Mouse (Mus musculus): ENCODE results near the gene Fig4. TPM values are rescaled to one million over a fixed set of nuclear protein-coding genes. Genes with fewer than 3 reads are reported as not detected.

The Fig4 gene
- polyA plus RNA-seq, 1 experiment = 11.9 TPM

DNA sequence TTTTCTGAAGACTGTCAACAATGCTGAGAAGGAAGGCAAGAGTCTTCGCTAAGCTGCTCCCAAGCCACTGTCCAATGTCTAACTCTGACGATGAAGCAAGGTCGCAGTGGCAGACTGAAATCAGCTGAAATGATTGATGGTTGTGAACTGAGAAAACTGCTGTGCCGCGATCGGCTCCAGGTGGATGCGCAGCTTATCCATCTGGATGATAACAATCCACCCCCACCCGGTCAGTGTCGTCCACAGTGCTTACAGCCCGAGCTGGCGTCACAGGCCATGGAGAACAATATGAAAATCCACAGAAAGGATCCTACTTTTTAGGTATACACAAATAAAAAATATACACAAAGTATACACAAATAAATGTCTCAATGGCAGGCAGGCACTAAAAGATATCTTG, 8.3 kb downstream of the Fig4 start:
- H3K36me3 ChIP-seq (ENCODE audit: control insufficient read depth, insufficient read depth) = no peaks in the 10 kb centered on the region
- no peaks in the 10 kb centered on the region for H3K27me3 ChIP-seq (ENCODE audit: control insufficient read depth, insufficient read depth, insufficient read length)
- H3K79me2 ChIP-seq (ENCODE audit: control insufficient read depth, insufficient read depth) = no peaks in the 10 kb centered on the region
- no peak overlapping the region for H3K4me3 ChIP-seq
- no peak for TF ChIP-seq POLR2AphosphoS2 (IDR thresholded peaks at IDR 0.05; ENCODE audit: insufficient read length, low read depth)
- TF ChIP-seq E2F4 (IDR thresholded peaks at IDR 0.05; ENCODE audit: insufficient read depth) = no peak
- TF ChIP-seq TCF12 (IDR thresholded peaks at IDR 0.05; ENCODE audit: insufficient read depth, poor library complexity, severe bottlenecking) = no peak
- TF ChIP-seq MYOD1 (IDR thresholded peaks at IDR 0.05; ENCODE audit: control insufficient read depth in 1 of 3, insufficient read length in 2 of 3, low read depth in 2 of 3) = no peak
- no peak for TF ChIP-seq MYOG (IDR thresholded peaks at IDR 0.05; ENCODE audit: control insufficient read depth in 1 of 3, insufficient read depth in 1 of 3, insufficient read length in 2 of 3, low read depth in 2 of 3)
- no peak for TF ChIP-seq CEBPB (IDR thresholded peaks at IDR 0.05; ENCODE audit: insufficient read depth, poor library complexity, severe bottlenecking)
- no peak for TF ChIP-seq POLR2A (IDR thresholded peaks at IDR 0.05; ENCODE audit: insufficient read length, low read depth)
- no peak for TF ChIP-seq SRF (IDR thresholded peaks at IDR 0.05; ENCODE audit: control insufficient read depth, insufficient read length, low read depth)
- H3K4me2 ChIP-seq (ENCODE audit: low read depth) = no peak overlapping the region
- no peak overlapping the region for H3ac ChIP-seq (ENCODE audit: control insufficient read depth, insufficient read length)

DNA sequence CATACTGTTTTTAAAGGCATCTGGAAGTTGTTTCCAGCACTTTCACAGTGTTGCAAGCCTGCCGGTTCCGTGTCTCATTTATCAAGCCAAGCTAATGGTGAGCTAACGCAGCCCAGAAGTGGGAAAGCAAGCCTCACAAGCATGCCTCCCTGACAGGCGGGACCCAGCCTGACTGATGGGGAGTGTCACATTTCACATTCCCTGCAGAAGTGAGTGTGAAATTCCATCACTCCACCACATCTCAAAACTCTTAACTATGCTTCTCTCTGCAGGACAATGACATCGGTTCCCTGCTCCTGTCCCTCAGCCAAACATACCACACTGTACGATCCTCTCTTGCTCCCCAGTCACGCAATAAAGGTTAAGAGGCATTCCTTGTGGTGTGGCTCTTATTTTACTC, 10.0 kb downstream of the Fig4 start:
- H3K36me3 ChIP-seq (ENCODE audit: control insufficient read depth, insufficient read depth) = no peaks in the 10 kb centered on the region
- peak overlapping the region; percentile 59 for H3K4me2 ChIP-seq (ENCODE audit: low read depth)
- no peak overlapping the region for H3K4me3 ChIP-seq
- no peaks in the 10 kb centered on the region for H3K79me2 ChIP-seq (ENCODE audit: control insufficient read depth, insufficient read depth)
- peak in 1 of 3 experiments; percentile 63 for TF ChIP-seq MYOD1 (IDR thresholded peaks at IDR 0.05; ENCODE audit: control insufficient read depth in 1 of 3, insufficient read length in 2 of 3, low read depth in 2 of 3)
- no peak for TF ChIP-seq E2F4 (IDR thresholded peaks at IDR 0.05; ENCODE audit: insufficient read depth)
- TF ChIP-seq CEBPB (IDR thresholded peaks at IDR 0.05; ENCODE audit: insufficient read depth, poor library complexity, severe bottlenecking) = no peak
- no peak for TF ChIP-seq REST (IDR thresholded peaks at IDR 0.05; ENCODE audit: insufficient read depth, insufficient read length)
- TF ChIP-seq MYOG (IDR thresholded peaks at IDR 0.05; ENCODE audit: control insufficient read depth in 1 of 3, insufficient read depth in 1 of 3, insufficient read length in 2 of 3, low read depth in 2 of 3) = peak in 1 of 3 experiments; percentile 79
- no peaks in the 10 kb centered on the region for H3K27me3 ChIP-seq (ENCODE audit: control insufficient read depth, insufficient read depth, insufficient read length)
- no peak overlapping the region for H3ac ChIP-seq (ENCODE audit: control insufficient read depth, insufficient read length)

DNA sequence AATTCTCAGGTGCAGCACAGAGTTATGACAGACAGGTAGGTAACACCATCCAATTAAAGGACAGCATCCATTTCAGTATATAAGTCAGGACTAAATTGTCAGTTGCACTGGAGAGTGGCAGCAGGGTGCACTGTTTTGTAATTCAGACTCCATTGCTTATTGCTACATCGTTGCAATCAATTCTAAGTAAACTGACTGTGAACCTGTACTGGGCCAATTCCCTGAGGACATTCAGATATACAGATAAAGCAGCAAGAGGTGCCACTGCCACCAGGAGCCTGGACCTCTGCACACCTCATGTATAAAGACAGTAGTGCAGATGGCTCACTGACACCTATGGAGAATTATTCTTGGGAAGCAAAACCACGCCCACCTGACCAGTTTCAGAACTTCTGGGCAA, 12.0 kb downstream of the Fig4 start:
- no peaks in the 10 kb centered on the region for H3K27me3 ChIP-seq (ENCODE audit: control insufficient read depth, insufficient read depth, insufficient read length)
- H3ac ChIP-seq (ENCODE audit: control insufficient read depth, insufficient read length) = no peak overlapping the region
- no peaks in the 10 kb centered on the region for H3K79me2 ChIP-seq (ENCODE audit: control insufficient read depth, insufficient read depth)
- H3K4me3 ChIP-seq = no peak overlapping the region
- TF ChIP-seq TCF3 (IDR thresholded peaks at IDR 0.05; ENCODE audit: insufficient read length, low read depth) (no peak), POLR2AphosphoS2 (IDR thresholded peaks at IDR 0.05; ENCODE audit: insufficient read length, low read depth) (no peak), MAX (IDR thresholded peaks at IDR 0.05; ENCODE audit: low read depth) (no peak), REST (IDR thresholded peaks at IDR 0.05; ENCODE audit: insufficient read depth, insufficient read length) (no peak), CEBPB (IDR thresholded peaks at IDR 0.05; ENCODE audit: insufficient read depth, poor library complexity, severe bottlenecking) (no peak), MYOG (IDR thresholded peaks at IDR 0.05; ENCODE audit: control insufficient read depth in 1 of 3, insufficient read depth in 1 of 3, insufficient read length in 2 of 3, low read depth in 2 of 3) (no peak), MYOD1 (IDR thresholded peaks at IDR 0.05; ENCODE audit: control insufficient read depth in 1 of 3, insufficient read length in 2 of 3, low read depth in 2 of 3) (no peak), POLR2A (IDR thresholded peaks at IDR 0.05; ENCODE audit: insufficient read length, low read depth) (no peak), USF1 (IDR thresholded peaks at IDR 0.05; ENCODE audit: low read depth) (no peak), SRF (IDR thresholded peaks at IDR 0.05; ENCODE audit: control insufficient read depth, insufficient read length, low read depth) (no peak), E2F4 (IDR thresholded peaks at IDR 0.05; ENCODE audit: insufficient read depth) (no peak), TCF12 (IDR thresholded peaks at IDR 0.05; ENCODE audit: insufficient read depth, poor library complexity, severe bottlenecking) (no peak)
- H3K36me3 ChIP-seq (ENCODE audit: control insufficient read depth, insufficient read depth) = no peaks in the 10 kb centered on the region
- no peak overlapping the region for H3K4me2 ChIP-seq (ENCODE audit: low read depth)

DNA sequence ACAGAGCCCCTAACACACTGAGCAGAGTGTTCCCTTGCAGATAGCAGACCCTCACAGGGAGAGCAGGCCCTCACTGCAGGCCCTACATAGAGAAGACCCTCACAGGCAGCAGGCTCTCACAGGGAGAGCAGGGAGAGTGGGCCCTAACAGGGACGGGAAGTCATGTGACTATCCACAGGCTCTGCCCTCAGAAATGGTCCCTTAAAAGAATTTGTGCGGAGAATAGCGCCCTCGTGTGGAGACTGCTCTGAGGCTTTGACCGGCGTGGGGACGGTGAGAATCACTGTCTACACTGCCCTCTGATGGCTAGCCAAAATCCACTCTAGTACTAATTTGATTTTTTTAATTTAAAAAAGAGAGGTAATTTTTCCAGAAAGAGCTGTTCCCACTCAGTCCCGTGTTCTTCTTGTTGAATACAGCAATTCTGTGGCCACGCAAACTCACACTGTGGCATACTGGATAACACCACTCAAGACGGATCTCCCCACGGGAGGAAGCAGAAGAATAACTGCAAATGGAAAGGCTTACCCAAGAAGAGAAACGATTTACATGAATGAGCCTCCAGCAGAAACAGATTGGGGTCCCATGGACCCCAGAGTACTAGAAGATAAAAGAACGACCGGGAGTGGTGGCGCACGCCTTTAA, 14.2 kb downstream of the Fig4 start:
- Histone ChIP-seq H3K36me3 (ENCODE audit: control insufficient read depth, insufficient read depth) (no peaks in the 10 kb centered on the region), H3K4me3 (no peak overlapping the region), H3ac (ENCODE audit: control insufficient read depth, insufficient read length) (no peak overlapping the region), H3K4me2 (ENCODE audit: low read depth) (peak overlapping the region; percentile 52), H3K79me2 (ENCODE audit: control insufficient read depth, insufficient read depth) (no peaks in the 10 kb centered on the region), H3K27me3 (ENCODE audit: control insufficient read depth, insufficient read depth, insufficient read length) (no peaks in the 10 kb centered on the region)
- TF ChIP-seq USF1 (IDR thresholded peaks at IDR 0.05; ENCODE audit: low read depth) (peak; percentile 82), POLR2A (IDR thresholded peaks at IDR 0.05; ENCODE audit: insufficient read length, low read depth) (no peak)

DNA sequence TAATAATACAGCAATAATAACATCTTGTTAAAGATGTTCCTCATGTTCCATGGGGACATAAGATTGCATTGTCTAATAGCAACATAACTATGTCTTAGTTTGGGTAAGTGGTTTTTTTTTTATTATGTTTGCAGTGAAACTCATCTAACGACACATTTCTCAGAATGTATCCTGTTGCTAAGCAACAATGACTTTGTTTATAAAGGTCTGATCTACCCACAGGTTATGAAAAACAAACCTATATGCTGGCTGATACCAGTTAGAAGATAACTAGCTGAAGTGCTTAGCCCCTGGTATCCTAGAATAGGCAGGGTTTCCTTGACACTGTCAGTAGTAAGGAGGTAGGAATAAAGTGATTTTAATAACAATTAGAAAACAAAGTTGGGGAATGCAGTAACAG, 15.0 kb downstream of the Fig4 start:
- Histone ChIP-seq H3K4me3 (no peak overlapping the region), H3K36me3 (ENCODE audit: control insufficient read depth, insufficient read depth) (no peaks in the 10 kb centered on the region), H3K4me2 (ENCODE audit: low read depth) (no peak overlapping the region), H3K27me3 (ENCODE audit: control insufficient read depth, insufficient read depth, insufficient read length) (no peaks in the 10 kb centered on the region), H3ac (ENCODE audit: control insufficient read depth, insufficient read length) (no peak overlapping the region), H3K79me2 (ENCODE audit: control insufficient read depth, insufficient read depth) (no peaks in the 10 kb centered on the region)
- no peak for TF ChIP-seq TCF3 (IDR thresholded peaks at IDR 0.05; ENCODE audit: insufficient read length, low read depth)

Data from myocyte (in vitro differentiated cells).